Mouse (Mus musculus): ENCODE measurements at regions not wholly inside any gene's neighbourhood (a gene's known extent, or its start where the extent isn't known, plus 50 kb on each side); places are given as distances from the start of the nearest gene placed in this dataset.
"Not testable (repeated sequence)": the region's sequence is repeated elsewhere in the genome, so short reads cannot be mapped to it uniquely, and the experiment has no call there.

- DNase-seq (ENCODE audit: low spot score in 2 of 2): peak in 1 of 2 experiments; percentile 67
Measured at GRCm38 (mm10) chrX:50602881-50603280, 174.6 kb upstream of the Olfr1324 start.

- peak in 1 of 2 experiments; percentile 8 for DNase-seq (ENCODE audit: low spot score in 2 of 2)
Measured at GRCm38 (mm10) chrX:50602461-50602875, 174.2 kb upstream of the Olfr1324 start.

- peak in 1 of 2 experiments; percentile 60 for DNase-seq (ENCODE audit: low spot score in 2 of 2)
Measured at GRCm38 (mm10) chrX:50600262-50600661, 172.0 kb upstream of the Olfr1324 start.

GRCm38 (mm10) chrX:50599780-50600179 is 171.5 kb upstream of the Olfr1324 start:
- peak in 1 of 2 experiments; percentile 38 for DNase-seq (ENCODE audit: low spot score in 2 of 2)

DNA sequence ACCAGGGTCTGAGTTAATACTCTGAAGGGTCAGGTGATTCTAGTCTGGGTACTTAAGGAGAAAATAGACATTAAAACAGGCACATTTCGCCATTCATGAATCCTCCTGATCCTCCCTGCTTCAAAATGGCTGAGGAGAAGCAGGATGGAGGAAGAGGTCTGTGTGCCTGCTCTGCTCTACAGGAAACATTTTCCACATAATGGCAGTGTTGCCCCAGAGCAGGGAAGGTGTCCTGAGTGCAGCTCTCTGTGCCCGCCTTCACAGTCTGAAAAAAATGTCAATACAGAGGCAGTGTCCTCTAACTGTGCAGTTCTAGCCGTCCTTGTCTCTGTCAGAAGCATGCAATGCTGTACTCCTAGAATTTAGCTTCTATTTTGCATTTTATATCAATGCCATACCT is 169.3 kb upstream of the Olfr1324 start:
- not testable (repeated sequence) for DNase-seq (ENCODE audit: low spot score in 2 of 2)

DNA sequence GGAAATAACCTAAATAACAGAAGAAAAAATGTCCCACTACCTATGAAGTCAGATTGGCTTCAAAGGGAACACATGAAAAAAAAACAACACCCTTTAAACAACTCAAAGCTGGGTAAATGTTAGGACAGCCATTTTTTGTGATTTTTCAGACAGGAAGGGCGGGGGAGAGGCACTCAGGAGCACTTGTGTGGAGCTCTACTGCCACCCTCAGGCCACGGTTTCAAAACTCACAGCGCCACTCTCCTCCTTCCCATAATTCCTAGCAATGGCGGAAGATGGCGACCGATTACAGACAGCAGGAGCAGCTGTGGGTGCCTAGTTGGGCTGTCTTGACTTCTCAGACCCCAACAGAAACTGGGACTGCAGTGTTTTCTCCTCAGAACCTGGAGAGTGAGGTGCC is 168.8 kb upstream of the Olfr1324 start:
- DNase-seq (ENCODE audit: low spot score in 2 of 2): no peak

DNA sequence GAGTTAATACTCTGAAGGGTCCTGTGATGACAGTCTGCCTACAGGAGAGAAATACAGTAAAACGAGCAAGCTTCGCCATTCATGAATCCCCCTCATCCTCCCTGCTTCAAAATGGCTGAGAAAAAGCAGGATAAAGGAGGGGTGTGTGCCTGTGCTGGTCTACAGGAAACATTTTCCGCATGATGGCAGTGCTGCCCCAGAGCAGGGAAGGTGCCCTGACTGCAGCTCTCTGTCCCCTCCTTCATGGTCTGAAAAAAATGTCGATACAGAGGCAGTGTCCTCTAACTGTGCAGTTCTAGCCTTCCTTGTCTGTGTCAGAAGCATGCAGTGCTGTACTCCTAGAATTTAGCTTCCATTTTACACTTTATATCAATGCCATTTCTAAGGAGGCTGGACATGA is 166.7 kb upstream of the Olfr1324 start:
- not testable (repeated sequence) for DNase-seq (ENCODE audit: low spot score in 2 of 2)

GRCm38 (mm10) chrX:50591477-50591876 is 163.2 kb upstream of the Olfr1324 start:
- no peak for DNase-seq (ENCODE audit: low spot score in 2 of 2)

DNA sequence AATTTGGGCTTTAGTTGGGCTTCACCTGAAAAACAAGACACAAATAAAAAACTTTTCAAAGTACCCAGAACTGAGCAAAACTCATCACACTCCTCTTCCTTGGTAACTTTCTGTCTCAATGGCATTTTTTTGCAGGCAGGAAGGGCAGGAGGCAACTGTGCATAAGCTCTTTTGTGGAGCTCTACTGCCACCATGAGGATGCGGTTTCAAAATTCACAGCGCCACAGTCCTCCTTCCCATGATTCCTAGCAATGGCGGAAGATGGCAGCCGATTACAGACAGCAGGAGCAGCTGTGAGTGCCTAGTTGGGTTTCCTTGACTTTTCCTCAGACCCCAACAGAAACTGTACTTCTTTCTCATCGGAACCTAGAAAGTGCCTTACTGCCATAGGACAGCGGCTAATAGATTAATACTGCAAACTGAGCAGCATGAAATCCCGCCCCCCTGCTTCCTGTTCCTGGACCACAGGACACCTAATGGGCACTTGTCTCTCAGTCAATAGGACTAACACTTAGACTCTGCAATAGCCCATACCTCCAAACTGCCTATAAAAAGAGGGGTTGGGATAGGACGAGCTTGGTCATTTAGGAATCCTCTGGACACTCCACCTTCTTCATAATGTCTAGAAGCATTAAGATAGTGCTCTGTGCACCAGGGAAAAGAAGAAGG is 162.5 kb upstream of the Olfr1324 start:
- peak in 1 of 2 experiments; percentile 12 for DNase-seq (ENCODE audit: low spot score in 2 of 2)

- DNase-seq (ENCODE audit: low spot score in 2 of 2): no peak
Measured at GRCm38 (mm10) chrX:50588892-50589291, 160.6 kb upstream of the Olfr1324 start.

GRCm38 (mm10) chrX:50583741-50584580 is 155.7 kb upstream of the Olfr1324 start:
- no peak for DNase-seq (ENCODE audit: low spot score in 2 of 2)

- DNase-seq (ENCODE audit: low spot score in 2 of 2): peak in 1 of 2 experiments; percentile 18
Measured at GRCm38 (mm10) chrX:50580200-50580599, 151.9 kb upstream of the Olfr1324 start.

GRCm38 (mm10) chrX:50576824-50577223 is 148.5 kb upstream of the Olfr1324 start:
- DNase-seq (ENCODE audit: low spot score in 2 of 2): peak in 1 of 2 experiments; percentile 48

GRCm38 (mm10) chrX:50572191-50573095 is 144.1 kb upstream of the Olfr1324 start:
- peak in 1 of 2 experiments; percentile 40 for DNase-seq (ENCODE audit: low spot score in 2 of 2)

GRCm38 (mm10) chrX:50569087-50569486 is 140.8 kb upstream of the Olfr1324 start:
- peak in 1 of 2 experiments; percentile 33 for DNase-seq (ENCODE audit: low spot score in 2 of 2)

DNA sequence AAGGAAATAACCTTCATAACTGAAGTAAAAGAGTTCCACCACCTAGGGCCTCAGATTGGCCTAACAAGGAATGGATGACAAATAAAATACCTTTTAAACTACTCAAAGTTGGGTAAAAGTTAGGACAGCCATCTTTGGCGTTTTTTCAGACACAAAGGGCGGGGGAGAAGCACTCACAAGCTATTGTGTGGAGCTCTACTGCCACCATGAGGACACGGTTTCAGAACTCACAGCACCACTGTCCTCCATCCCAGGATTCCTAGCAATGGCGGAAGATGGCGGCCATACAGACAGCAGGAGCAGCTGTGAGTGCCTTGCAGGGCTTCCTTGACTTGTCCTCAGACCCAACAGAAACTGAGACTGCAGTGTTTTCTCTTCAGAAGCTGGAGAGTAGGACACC is 138.0 kb upstream of the Olfr1324 start:
- peak in 1 of 2 experiments; percentile 65 for DNase-seq (ENCODE audit: low spot score in 2 of 2)

- not testable (repeated sequence) for DNase-seq (ENCODE audit: low spot score in 2 of 2)
Measured at GRCm38 (mm10) chrX:50565031-50565430, 136.7 kb upstream of the Olfr1324 start.

GRCm38 (mm10) chrX:50560915-50561314 is 132.6 kb upstream of the Olfr1324 start:
- no peak for DNase-seq (ENCODE audit: low spot score in 2 of 2)

DNA sequence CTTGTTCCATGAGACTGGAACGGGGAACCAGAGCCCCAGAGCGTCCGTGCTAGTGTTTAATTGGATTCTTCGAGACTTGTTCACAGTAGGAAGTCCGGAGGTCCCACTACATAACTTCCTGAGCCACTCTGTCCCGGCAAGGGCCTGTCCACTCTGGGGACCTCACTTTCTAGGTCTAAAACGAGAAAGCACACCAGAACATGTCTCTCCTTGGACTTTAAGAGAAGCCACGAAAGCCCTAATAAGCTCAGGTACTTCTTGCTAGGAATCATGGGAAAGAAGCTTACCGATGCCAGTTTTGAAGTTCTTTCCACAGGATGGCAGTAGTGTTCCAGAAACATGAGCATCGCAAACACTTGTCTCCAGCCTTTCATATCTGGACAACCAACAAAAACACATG is 122.0 kb upstream of the Olfr1324 start:
- peak in 1 of 2 experiments; percentile 5 for DNase-seq (ENCODE audit: low spot score in 2 of 2)

GRCm38 (mm10) chrX:50549713-50550112 is 121.4 kb upstream of the Olfr1324 start:
- peak in 1 of 2 experiments; percentile 38 for DNase-seq (ENCODE audit: low spot score in 2 of 2)

GRCm38 (mm10) chrX:50537785-50538159 is 109.5 kb upstream of the Olfr1324 start:
- DNase-seq (ENCODE audit: low spot score in 2 of 2): not testable (repeated sequence)
